Mouse (Mus musculus) macrophage (primary cell): Measurements from ENCODE around the gene Nfam1. TPM values are rescaled to one million over a fixed set of nuclear protein-coding genes. Genes with fewer than 3 reads are reported as not detected.

Experiments
- H3K27ac ChIP-seq: fragments of 350-480 bp; formaldehyde crosslinking; 2 replicates; pipeline ENCODE4 v1.9.0; 2021
- H3K36me3 ChIP-seq: fragments of 350-480 bp; formaldehyde crosslinking; 2 replicates; pipeline ENCODE4 v1.9.0; 2021; ENCODE audit errors: inconsistent target
- H3K4me3 ChIP-seq: fragments of 350-480 bp; formaldehyde crosslinking; 2 replicates; pipeline ENCODE4 v1.9.0; 2021; ENCODE audit errors: inconsistent target
- H3K79me2 ChIP-seq: fragments of 350-480 bp; formaldehyde crosslinking; 2 replicates; pipeline ENCODE4 v1.9.0; 2021; ENCODE audit errors: inconsistent target
- WGBS: methylation state at CpG from one replicate; pipeline ENCODE4 v1.1.7; 2026; ENCODE audit warnings: inconsistent platforms; ENCODE audit not compliant: missing documents; 5-methylcytosine and 5-hydroxymethylcytosine counted together
- polyA plus RNA-seq: library from polyadenylated mRNA; stranded (reverse); fragments of 250-400 nt; gene quantifications from 3 replicates; pipeline ENCODE4 v1.2.4, GENCODE M21; 2018; ENCODE audit warnings: inconsistent platforms

Nfam1 gene
- polyA plus RNA-seq, 1 experiment from 2014 or later, result 57.7 TPM

DNA sequence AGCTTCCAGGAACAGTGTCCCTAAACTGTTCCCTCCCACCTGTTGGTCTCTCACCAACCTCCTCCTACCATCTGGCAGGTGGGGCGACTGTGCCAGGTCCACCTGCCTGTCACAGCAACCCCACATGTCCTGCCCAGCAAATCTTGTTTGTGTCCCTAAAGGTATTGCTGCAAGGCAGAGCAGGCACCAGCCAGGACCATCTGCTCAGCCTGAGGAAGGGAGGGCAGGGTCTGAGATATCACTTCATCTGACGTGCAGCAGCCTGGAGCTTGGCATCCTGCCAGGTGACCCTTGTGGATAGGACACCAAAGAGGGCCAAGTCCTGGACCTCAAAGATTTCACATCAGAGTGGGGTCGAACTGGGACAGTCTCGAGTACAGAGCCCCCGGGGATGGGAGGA, 85.7 kb downstream of the Nfam1 start:
- no peak overlapping the region for H3K27ac ChIP-seq
- H3K79me2 ChIP-seq, result no peaks in the 10 kb centered on the region
- H3K4me3 ChIP-seq, result no peak overlapping the region
- H3K36me3 ChIP-seq, result no peaks in the 10 kb centered on the region
- 81% methylated on average over 5 of the region's 5 CpGs for WGBS

DNA sequence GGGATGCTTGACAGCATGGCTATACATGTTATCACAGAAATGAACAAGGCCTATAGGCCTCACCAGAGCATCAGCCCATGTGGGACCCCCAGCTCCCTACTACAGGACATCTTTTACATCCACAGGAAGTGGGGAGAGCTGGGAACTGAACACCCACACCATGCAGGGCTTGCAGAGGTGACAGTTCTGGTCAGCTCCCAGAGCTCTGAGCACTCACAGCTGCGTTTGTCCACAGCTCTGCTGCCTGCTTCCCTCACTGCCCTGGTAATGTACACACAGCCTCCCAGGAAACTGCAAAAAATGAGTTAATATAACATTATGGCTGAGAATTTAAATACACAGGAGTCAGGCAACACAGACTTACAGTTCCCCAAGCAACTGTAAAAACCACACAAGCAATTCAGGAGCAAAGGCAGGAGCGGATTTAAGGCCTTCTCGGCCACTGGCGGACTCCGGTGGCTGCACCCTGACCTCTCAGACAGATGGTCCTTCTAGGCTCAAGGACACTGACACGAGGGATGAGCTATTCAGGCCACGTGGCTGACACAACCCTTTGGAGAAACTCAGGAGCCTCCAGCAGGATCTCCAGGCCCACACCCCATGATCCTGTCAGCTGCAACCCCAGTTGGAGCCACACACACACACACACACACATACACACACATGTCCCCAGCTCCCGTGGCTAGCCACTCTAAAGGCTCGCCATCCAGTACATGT, 88.5 kb downstream of the Nfam1 start:
- Histone ChIP-seq H3K79me2 (no peaks in the 10 kb centered on the region), H3K4me3 (no peak overlapping the region), H3K36me3 (no peaks in the 10 kb centered on the region), H3K27ac (no peak overlapping the region)
- 91% methylated on average over 9 of the region's 9 CpGs for WGBS

Other genes starting within 250 kb of the Nfam1 start
- gene Cyp2d26, start 239.0 kb downstream of the Nfam1 start, polyA plus RNA-seq, result not detected in 3 replicates
- gene Tcf20, start 45.4 kb downstream of the Nfam1 start, polyA plus RNA-seq, result 14.9 to 18.5 TPM (median 15.9 TPM) in 3 replicates
- 16.2 to 29.9 TPM (median 28.5 TPM) in 3 replicates for gene Serhl, start 56.2 kb upstream of the Nfam1 start, polyA plus RNA-seq
- gene Rrp7a, start 89.5 kb upstream of the Nfam1 start, polyA plus RNA-seq, result 36.6 to 49.8 TPM (median 45.8 TPM) in 3 replicates
- 48.8 to 64.2 TPM (median 61.5 TPM) in 3 replicates for gene Poldip3, start 116.1 kb upstream of the Nfam1 start, polyA plus RNA-seq
- 102 to 248 TPM (median 154 TPM) in 3 replicates for gene Cyb5r3, start 139.3 kb upstream of the Nfam1 start, polyA plus RNA-seq
- gene A4galt, start 218.5 kb upstream of the Nfam1 start, polyA plus RNA-seq, result 0.38 to 1.5 TPM (median 1.2 TPM) in 3 replicates